Mouse (Mus musculus) adrenal gland, postnatal 14 days (tissue): Measurements from ENCODE around the gene Plekhj1. TPM values are rescaled to one million over a fixed set of nuclear protein-coding genes. Genes with fewer than 3 reads are reported as not detected.
"Not testable (repeated sequence)": the region's sequence is repeated elsewhere in the genome, so short reads cannot be mapped to it uniquely, and the experiment has no call there.

Experiments
- DNase-seq: peaks from one replicate; pipeline ENCODE4 v3.0.0; 2021; ENCODE audit warnings: mixed read lengths
- total RNA-seq: library from RNA; stranded (reverse); gene quantifications from 2 replicates; pipeline ENCODE4 v1.2.3, GENCODE M21; 2021

The Plekhj1 gene
- total RNA-seq, 1 experiment from 2014 or later, result 59.5 TPM

- DNase-seq, result peak; percentile 98
Measured at GRCm38 (mm10) chr10:80826151-80827062, 28.0 kb upstream of the Plekhj1 start, which contains the start of gene Oaz1. Oaz1 (plus strand) TSS chr10:80826656.

DNA sequence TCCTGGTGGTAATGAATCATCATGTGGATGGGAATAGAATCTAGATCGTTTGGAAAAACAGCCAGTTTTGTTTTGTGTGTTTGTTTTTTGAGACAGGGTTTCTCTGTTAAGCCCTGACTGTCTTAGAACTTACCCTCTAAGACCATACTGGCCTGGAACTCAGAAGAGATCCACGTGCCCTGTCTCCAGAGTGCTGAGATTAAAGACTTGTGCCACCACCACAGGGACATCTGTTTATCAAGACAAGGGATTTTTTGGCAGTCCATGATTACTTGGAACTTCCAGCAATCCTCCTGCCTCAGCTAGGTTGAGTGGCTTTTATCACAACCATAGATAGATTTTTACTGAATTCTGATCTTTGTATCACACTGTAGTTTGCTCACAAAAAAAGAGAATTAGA lies 26.4 kb upstream of the Plekhj1 start:
- no peak for DNase-seq

- no peak for DNase-seq
Measured at GRCm38 (mm10) chr10:80823847-80824643, 25.6 kb upstream of the Plekhj1 start.

DNA sequence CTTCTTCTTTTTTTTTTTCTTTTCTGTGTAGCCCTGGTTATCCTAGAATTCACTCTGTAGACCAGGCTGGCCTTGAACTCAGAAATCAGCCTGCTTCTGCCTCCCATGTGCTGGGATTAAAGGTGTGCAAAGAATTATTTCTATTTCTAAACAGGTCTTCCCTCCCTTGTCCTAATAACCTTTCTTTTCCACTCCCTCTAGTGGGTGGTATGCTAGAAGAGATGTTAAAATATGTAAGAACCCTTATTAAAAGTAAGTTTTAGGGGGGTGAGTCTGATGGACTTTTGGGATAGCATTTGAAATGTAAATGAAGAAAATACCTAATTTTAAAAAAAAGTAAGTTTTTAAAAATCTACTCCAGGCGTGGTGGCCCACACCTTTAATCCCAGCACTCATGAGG lies 24.9 kb upstream of the Plekhj1 start:
- no peak for DNase-seq

GRCm38 (mm10) chr10:80822528-80822927 lies 24.1 kb upstream of the Plekhj1 start:
- no peak for DNase-seq

GRCm38 (mm10) chr10:80821991-80822390 lies 23.6 kb upstream of the Plekhj1 start:
- DNase-seq, result peak; percentile 43

DNA sequence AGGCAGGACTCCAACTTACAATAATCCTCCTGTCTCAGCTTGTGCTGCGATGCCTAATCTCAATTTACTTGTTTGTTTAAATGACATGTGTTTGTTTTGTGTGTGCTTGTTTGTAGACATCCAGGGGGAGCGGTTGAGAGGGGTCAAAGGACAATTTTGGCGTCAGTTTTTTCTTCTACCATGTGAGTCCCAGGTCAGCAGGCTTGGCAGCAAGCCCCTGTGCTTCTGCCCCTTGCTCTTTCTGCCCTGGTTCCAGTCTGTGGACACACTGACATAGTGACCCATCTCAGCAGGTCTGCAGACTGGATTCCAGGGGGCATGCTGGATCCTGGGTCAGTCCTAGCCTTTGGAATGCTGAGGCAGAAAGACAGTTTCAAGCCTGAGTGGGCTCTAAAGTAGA lies 21.0 kb upstream of the Plekhj1 start:
- no peak for DNase-seq

DNA sequence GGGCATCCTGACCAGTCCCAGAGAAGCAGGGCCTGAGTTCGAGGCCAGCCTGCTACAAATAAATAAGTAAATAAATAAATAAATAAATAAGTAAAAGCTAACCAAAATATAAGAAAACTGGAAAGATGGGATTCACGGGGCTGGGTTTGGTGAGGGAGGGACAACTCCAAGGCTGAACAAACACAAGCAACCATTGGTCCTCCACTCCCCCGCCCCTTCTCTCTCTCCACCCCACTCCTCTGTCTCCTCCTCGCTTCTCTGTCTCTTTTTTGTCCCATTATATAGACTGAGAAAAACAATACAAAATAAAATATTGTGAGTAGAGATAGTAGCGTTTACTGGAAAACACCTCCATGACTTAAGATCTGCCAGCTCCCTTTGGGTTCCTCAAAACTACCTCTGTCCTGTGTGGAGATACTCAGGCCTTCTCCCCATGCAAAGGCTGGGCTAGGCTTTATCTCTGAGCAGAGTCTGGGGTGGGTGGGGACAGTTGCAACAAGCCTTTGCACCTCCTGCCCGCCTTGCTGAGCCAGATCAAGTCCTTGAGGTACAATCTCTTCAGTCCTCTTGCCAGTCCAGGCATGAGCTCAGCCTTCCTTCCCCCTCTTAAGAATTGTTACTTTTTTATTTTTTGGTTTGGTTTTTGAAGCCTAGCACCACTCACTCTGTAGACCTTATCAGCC lies 20.3 kb upstream of the Plekhj1 start:
- no peak for DNase-seq

- DNase-seq, result not testable (repeated sequence)
Measured at GRCm38 (mm10) chr10:80817955-80818354, 19.5 kb upstream of the Plekhj1 start.

GRCm38 (mm10) chr10:80817164-80817563 lies 18.7 kb upstream of the Plekhj1 start:
- DNase-seq, result peak; percentile 65

DNA sequence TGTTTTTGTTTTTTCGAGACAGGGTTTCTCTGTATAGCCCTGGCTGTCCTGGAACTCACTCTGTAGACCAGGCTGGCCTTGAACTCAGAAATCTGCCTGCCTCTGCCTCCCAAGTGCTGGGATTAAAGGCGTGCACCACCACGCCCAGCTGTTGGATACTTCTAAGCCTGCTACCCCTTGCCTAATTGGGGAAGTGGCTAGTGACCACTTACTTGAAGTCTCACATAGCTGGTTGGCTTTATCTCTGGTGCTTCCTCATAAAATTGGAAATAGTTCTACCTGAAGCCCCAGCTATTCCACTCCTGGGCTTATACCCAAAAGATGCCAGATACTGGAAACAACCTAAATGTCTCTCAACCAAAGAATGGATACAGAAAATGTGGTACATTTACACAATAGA lies 17.9 kb upstream of the Plekhj1 start:
- DNase-seq, result not testable (repeated sequence)

GRCm38 (mm10) chr10:80814800-80815199 lies 16.4 kb upstream of the Plekhj1 start:
- DNase-seq, result no peak

DNA sequence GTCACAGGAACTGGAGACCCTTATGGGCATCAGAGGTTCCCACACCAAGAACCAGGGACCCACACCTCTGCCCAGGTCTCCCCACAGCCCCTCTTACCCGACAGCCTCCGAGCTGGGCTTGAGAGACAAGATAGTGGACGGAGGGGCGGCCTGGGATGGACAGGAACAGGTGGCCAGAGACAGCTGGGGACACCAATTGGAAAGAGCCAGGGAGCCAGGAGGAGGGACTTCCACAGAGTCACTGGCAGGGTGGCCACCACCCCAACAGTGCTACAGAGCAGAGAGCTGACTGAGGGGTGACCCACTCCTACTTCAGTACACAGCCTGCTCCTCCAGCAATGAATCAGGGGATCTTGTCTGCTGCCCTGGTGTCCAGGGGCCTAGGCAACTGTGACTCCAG lies 14.9 kb upstream of the Plekhj1 start, which contains the start of gene Jsrp1:
TSS of gene Jsrp1 (minus strand) at position 133 of the 400 bp plus-strand sequence.
- DNase-seq, result no peak

GRCm38 (mm10) chr10:80812391-80813041 lies 14.1 kb upstream of the Plekhj1 start:
- DNase-seq, result peak; percentile 77

GRCm38 (mm10) chr10:80810084-80810483 lies 11.7 kb upstream of the Plekhj1 start:
- peak; percentile 80 for DNase-seq

DNA sequence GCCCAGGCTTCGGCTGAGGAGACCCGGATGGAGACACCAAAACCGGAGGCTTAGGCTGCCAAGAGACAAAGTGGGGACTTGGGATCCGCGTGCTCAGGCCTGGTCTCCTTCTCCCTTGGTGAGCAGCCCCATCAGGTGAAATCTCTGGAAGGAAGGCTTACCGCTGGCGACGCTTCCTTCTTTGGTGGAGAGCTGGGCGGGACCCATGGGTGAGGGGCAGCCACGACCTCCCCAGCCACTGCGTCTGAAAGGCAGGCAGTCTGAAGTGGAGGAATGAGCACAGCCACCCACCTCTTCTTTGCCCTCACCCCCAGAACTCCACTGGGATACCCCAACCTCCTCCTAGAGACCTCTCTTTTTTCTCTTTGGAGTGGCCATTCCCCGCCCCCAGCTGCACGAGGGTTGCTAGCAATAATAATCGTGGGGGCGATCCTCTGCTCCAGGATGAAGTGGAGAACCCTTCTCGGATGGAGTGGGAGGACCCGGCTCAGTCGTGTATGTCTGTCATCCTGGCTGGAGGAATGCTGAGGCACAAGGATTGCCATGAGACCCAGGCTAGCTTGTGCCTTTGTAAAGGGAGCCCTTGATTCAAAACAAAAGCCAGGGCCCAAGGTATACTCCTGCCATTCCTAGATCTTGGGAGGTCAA lies 10.7 kb upstream of the Plekhj1 start:
- DNase-seq, result peak; percentile 6

GRCm38 (mm10) chr10:80808099-80808984 lies 9.9 kb upstream of the Plekhj1 start:
- DNase-seq, result peak; percentile 40

- DNase-seq, result peak; percentile 84
Measured at GRCm38 (mm10) chr10:80807057-80807627, 8.7 kb upstream of the Plekhj1 start.

GRCm38 (mm10) chr10:80806341-80807056 lies 8.1 kb upstream of the Plekhj1 start:
- DNase-seq, result no peak
